Mouse (Mus musculus) embryonic facial prominence, embryonic 13.5 days (tissue): Measurements from ENCODE around the gene Cpeb1. TPM values are rescaled to one million over a fixed set of nuclear protein-coding genes. Genes with fewer than 3 reads are reported as not detected.

Experiments
- ATAC-seq: fragments of 200-750 bp; cut with Nextera tagmentation; 2 replicates; pipeline ENCODE4 v1.8.0; 2017; ENCODE audit warnings: low read depth; ENCODE audit not compliant: insufficient number of reproducible peaks, insufficient read depth, low FRiP score, low TSS enrichment
- H3K27ac ChIP-seq: fragments of 300-500 bp; sonication (generic); 2 replicates; pipeline ENCODE4 v1.5.1; 2015; ENCODE audit warnings: moderate library complexity, mild to moderate bottlenecking, inconsistent platforms
- H3K27me3 ChIP-seq: fragments of 300-500 bp; sonication (generic); 2 replicates; pipeline ENCODE4 v1.6.1; 2015; ENCODE audit warnings: mild to moderate bottlenecking, inconsistent platforms
- H3K36me3 ChIP-seq: fragments of 300-500 bp; sonication (generic); 2 replicates; pipeline ENCODE4 v1.6.1; 2015; ENCODE audit warnings: mild to moderate bottlenecking, inconsistent platforms
- H3K4me1 ChIP-seq: fragments of 300-500 bp; sonication (generic); 2 replicates; pipeline ENCODE4 v1.6.1; 2015; ENCODE audit warnings: inconsistent platforms
- H3K4me2 ChIP-seq: fragments of 300-500 bp; sonication (generic); 2 replicates; pipeline ENCODE4 v1.6.1; 2015; ENCODE audit warnings: moderate library complexity, mild to moderate bottlenecking, inconsistent platforms
- H3K4me3 ChIP-seq: fragments of 300-500 bp; sonication (generic); 2 replicates; pipeline ENCODE4 v1.5.1; 2015; ENCODE audit warnings: mild to moderate bottlenecking, inconsistent platforms
- H3K9ac ChIP-seq: fragments of 300-500 bp; sonication (generic); 2 replicates; pipeline ENCODE4 v1.6.1; 2015; ENCODE audit warnings: mild to moderate bottlenecking, inconsistent platforms
- H3K9me3 ChIP-seq: fragments of 300-500 bp; sonication (generic); 2 replicates; pipeline ENCODE4 v1.6.1; 2016; ENCODE audit warnings: inconsistent platforms
- WGBS: fragments of 180-500 bp; shearing (Covaris S2); methylation state at CpG from one replicate; pipeline ENCODE4 v1.1.7; 2015; ENCODE audit warnings: mixed read lengths; 5-methylcytosine and 5-hydroxymethylcytosine counted together
- polyA plus RNA-seq: library from polyadenylated mRNA; unstranded; fragments of >200 nt; fragmentation: Nextera tagmentation; extraction: Ambion mirVana; gene quantifications from 2 replicates; pipeline ENCODE4 v1.2.1, GENCODE M21; 2015

The Cpeb1 gene
- polyA plus RNA-seq, 1 experiment from 2014 or later = 0.77 TPM

- 56% methylated on average over 3 of the region's 3 CpGs for WGBS
- no peak for ATAC-seq
Measured at GRCm38 (mm10) chr7:81341563-81341962, 113.7 kb downstream of the Cpeb1 start.

GRCm38 (mm10) chr7:81339783-81340182 lies 115.5 kb downstream of the Cpeb1 start:
- WGBS = 90% methylated on average over 4 of the region's 4 CpGs
- Histone ChIP-seq H3K27me3 (no peaks in the 10 kb centered on the region), H3K9ac (no peak overlapping the region), H3K9me3 (no peaks in the 10 kb centered on the region), H3K4me2 (no peak overlapping the region), H3K4me1 (peaks cover 21% of the 10 kb centered on the region), H3K27ac (no peak overlapping the region), H3K4me3 (no peak overlapping the region), H3K36me3 (peaks cover 74% of the 10 kb centered on the region)
- ATAC-seq = no peak

More at GRCm38 (mm10) chr7:81341563-81341962, 113.7 kb downstream of the Cpeb1 start:
- Histone ChIP-seq H3K4me1 (peaks cover 21% of the 10 kb centered on the region), H3K9ac (no peak overlapping the region), H3K9me3 (no peaks in the 10 kb centered on the region), H3K36me3 (peaks cover 69% of the 10 kb centered on the region), H3K27ac (no peak overlapping the region), H3K27me3 (no peaks in the 10 kb centered on the region), H3K4me2 (no peak overlapping the region), H3K4me3 (no peak overlapping the region)

DNA sequence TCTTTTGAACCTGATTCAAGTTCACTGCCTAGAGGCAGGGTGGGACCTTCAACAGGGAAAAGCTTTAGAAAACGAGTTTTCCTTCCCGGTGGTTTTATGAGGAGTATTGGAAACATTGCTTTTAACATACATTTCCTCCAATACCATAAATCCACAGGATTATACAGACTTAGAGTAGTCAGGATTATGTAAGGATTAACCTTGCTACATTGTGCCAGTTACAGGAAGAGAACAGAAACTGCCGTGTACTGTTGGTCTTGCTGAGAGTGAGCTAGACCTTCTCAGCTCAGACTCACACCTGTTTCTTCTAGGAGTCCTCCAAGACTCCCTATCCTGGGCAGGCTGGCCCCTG lies 116.8 kb downstream of the Cpeb1 start:
- Histone ChIP-seq H3K4me1 (peaks cover 15% of the 10 kb centered on the region), H3K4me3 (no peak overlapping the region), H3K4me2 (no peak overlapping the region), H3K9ac (no peak overlapping the region), H3K27ac (no peak overlapping the region), H3K27me3 (no peaks in the 10 kb centered on the region), H3K9me3 (no peaks in the 10 kb centered on the region), H3K36me3 (peaks cover 71% of the 10 kb centered on the region)
- WGBS = 68% methylated on average over 3 of the region's 3 CpGs
- no peak for ATAC-seq

DNA sequence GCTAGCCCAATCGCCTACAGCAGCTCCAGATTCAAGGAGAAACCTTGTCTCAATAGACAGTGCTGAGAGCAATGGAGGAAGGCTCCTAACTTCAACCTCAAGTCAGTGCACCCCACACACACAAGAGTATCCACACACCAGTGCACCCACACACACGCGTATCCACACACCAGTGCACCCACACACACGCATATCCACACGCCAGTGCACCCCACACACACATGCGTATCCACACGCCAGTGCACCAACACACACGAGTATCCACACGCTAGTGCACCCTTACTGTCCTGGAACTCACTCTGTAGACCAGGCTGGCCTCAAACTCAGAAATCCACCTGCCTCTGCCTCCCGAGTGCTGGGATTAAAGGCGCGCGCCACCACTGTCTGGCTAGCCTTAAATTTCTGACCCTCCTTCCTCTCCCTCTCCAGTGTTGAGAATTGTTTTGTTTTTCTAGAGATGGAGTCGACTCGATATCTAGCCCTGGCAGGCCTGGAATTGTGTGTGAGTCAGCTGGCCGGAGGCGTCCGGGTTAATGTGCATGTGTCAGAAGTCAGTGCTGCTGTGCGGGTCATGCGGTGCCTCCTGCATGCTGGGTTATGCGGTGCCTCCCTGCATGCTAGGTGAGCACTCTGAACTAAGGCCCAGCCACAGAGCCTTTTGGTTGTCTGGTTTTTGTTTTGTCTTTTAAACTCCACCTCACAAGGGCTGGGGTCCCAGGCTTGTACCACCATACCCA lies 117.3 kb downstream of the Cpeb1 start:
- WGBS = 95% methylated on average over 21 of the region's 21 CpGs
- no peak overlapping the region for H3K4me3 ChIP-seq
- H3K36me3 ChIP-seq = peaks cover 71% of the 10 kb centered on the region
- no peak overlapping the region for H3K4me2 ChIP-seq
- ATAC-seq = no peak
- H3K9ac ChIP-seq = no peak overlapping the region
- no peaks in the 10 kb centered on the region for H3K9me3 ChIP-seq
- no peak overlapping the region for H3K27ac ChIP-seq
- peaks cover 10% of the 10 kb centered on the region for H3K4me1 ChIP-seq
- H3K27me3 ChIP-seq = no peaks in the 10 kb centered on the region

DNA sequence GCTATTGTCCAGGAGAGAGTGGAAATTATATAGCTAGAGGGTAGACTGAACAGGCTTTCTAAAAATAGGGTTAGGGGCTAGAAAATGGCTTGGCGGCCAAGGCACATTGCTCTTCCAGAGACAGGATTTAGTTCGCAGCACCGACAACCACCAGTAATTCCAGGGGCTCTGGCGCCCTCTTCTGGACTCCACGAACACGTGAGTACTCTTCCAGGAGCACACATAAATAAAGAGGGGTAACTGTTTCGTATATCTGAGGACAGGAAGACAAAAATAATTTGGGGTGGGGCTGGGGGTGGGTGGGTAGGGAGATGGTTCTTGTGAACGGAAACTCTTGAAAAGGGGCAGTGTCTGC lies 118.9 kb downstream of the Cpeb1 start:
- Histone ChIP-seq H3K27me3 (no peaks in the 10 kb centered on the region), H3K4me3 (no peak overlapping the region), H3K4me2 (no peak overlapping the region), H3K27ac (peak overlapping the region; percentile 64; the same call in 1 of the 2 replicates), H3K36me3 (peaks cover 63% of the 10 kb centered on the region), H3K4me1 (0 out of 2 replicates have a peak, but pooled peaks cover under 1% of the 10 kb centered on the region), H3K9me3 (no peaks in the 10 kb centered on the region), H3K9ac (no peak overlapping the region)
- 46% methylated on average over 8 of the region's 8 CpGs for WGBS
- no peak for ATAC-seq

GRCm38 (mm10) chr7:81335705-81336431 lies 119.4 kb downstream of the Cpeb1 start:
- H3K9ac ChIP-seq = no peak overlapping the region
- ATAC-seq = no peak
- no peaks in the 10 kb centered on the region for H3K27me3 ChIP-seq
- no peaks in the 10 kb centered on the region for H3K4me1 ChIP-seq
- H3K27ac ChIP-seq = peak overlapping the region; percentile 64; the same call in 1 of the 2 replicates
- H3K4me2 ChIP-seq = no peak overlapping the region
- no peak overlapping the region for H3K4me3 ChIP-seq
- WGBS = 74% methylated on average over 18 of the region's 18 CpGs
- peaks cover 58% of the 10 kb centered on the region for H3K36me3 ChIP-seq
- no peaks in the 10 kb centered on the region for H3K9me3 ChIP-seq

DNA sequence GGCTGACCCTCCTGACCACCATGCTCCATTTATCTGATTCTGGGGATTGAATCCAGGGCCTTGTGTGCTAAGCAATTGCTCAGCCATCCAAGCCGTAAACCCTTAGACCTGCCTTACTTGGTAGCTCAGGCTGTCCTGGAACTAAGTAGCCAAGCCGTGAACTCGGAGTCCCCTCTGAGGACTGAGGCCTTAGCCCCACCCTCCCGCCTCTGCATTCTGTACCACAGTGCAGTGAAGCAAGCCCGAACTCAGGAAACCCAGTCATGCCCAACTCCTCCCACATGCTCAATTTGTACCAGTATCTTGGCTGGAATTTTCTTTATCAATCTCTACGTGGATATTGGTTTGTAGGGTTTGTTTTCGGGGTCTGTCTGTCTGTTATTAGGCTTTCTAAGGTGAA lies 123.4 kb downstream of the Cpeb1 start:
- no peak overlapping the region for H3K9ac ChIP-seq
- WGBS = 81% methylated on average over 7 of the region's 7 CpGs
- no peak overlapping the region for H3K4me2 ChIP-seq
- no peaks in the 10 kb centered on the region for H3K9me3 ChIP-seq
- no peak for ATAC-seq
- H3K27me3 ChIP-seq = no peaks in the 10 kb centered on the region
- no peaks in the 10 kb centered on the region for H3K4me1 ChIP-seq
- peaks cover 43% of the 10 kb centered on the region for H3K36me3 ChIP-seq
- no peak overlapping the region for H3K4me3 ChIP-seq
- no peak overlapping the region for H3K27ac ChIP-seq

DNA sequence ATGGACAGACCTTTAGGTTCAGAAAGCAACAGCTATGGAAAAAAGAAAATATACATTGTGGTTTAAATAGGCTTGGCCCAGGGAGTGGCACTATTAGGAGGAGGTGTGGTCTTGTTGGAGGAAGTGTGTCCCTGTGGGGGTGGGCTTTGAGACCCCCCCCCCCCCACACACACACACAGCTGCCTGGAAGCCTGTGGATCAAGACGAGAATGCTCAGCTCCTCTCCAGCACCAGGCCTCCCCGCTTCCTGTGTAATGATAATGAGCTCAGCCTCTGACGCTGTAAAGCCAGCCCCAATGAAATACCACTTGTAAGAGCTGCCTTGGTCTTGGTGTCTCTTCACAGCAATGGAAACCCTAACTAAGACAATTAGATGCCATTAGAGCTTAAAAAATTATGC lies 124.5 kb downstream of the Cpeb1 start:
- WGBS = 18% methylated on average over 3 of the region's 3 CpGs
- Histone ChIP-seq H3K27me3 (no peaks in the 10 kb centered on the region), H3K4me2 (no peak overlapping the region), H3K4me3 (no peak overlapping the region), H3K9me3 (no peaks in the 10 kb centered on the region), H3K9ac (no peak overlapping the region), H3K27ac (no peak overlapping the region), H3K36me3 (peaks cover 37% of the 10 kb centered on the region), H3K4me1 (no peaks in the 10 kb centered on the region)
- ATAC-seq = no peak

- no peaks in the 10 kb centered on the region for H3K9me3 ChIP-seq
- H3K4me3 ChIP-seq = no peak overlapping the region
- H3K9ac ChIP-seq = no peak overlapping the region
- no peak overlapping the region for H3K27ac ChIP-seq
- no peaks in the 10 kb centered on the region for H3K27me3 ChIP-seq
- peaks cover 27% of the 10 kb centered on the region for H3K36me3 ChIP-seq
- 83% methylated on average over 10 of the region's 10 CpGs for WGBS
- no peaks in the 10 kb centered on the region for H3K4me1 ChIP-seq
- ATAC-seq = no peak
- no peak overlapping the region for H3K4me2 ChIP-seq
Measured at GRCm38 (mm10) chr7:81327661-81328060, 127.6 kb downstream of the Cpeb1 start.

DNA sequence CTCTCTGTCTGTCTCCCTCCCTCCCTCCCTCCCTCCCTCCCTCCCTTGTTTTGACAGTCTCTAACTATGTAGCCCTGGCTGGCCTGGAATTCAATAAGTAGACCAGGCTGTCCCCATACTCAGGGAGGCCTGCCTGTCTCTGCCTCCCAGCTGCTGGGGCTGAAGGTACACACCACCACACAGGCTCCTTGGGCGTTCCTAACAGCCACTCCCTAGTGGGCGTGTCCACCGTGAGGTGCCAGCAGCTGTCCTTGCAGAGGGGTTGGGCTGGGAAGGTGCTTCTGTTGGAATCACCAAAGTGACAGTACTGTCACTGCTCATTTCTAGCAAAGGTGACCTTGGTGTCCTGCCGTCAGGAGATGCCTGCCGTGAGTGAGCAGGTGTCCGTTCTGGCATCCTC lies 128.4 kb downstream of the Cpeb1 start:
- no peak for ATAC-seq
- Histone ChIP-seq H3K9ac (no peak overlapping the region), H3K4me1 (no peaks in the 10 kb centered on the region), H3K4me2 (no peak overlapping the region), H3K36me3 (peaks cover 22% of the 10 kb centered on the region), H3K4me3 (no peak overlapping the region), H3K9me3 (no peaks in the 10 kb centered on the region), H3K27ac (no peak overlapping the region), H3K27me3 (no peaks in the 10 kb centered on the region)
- WGBS = 85% methylated on average over 6 of the region's 6 CpGs

GRCm38 (mm10) chr7:81326043-81326442 lies 129.2 kb downstream of the Cpeb1 start:
- Histone ChIP-seq H3K27ac (no peak overlapping the region), H3K9me3 (no peaks in the 10 kb centered on the region), H3K9ac (no peak overlapping the region), H3K4me1 (peaks cover under 1% of the 10 kb centered on the region; the same call in 1 of the 2 replicates), H3K36me3 (peaks cover 22% of the 10 kb centered on the region), H3K4me3 (no peak overlapping the region), H3K27me3 (no peaks in the 10 kb centered on the region), H3K4me2 (no peak overlapping the region)
- ATAC-seq = no peak
- WGBS = 89% methylated on average over 12 of the region's 12 CpGs

GRCm38 (mm10) chr7:81321776-81322175 lies 133.5 kb downstream of the Cpeb1 start:
- no peak for ATAC-seq
- peaks cover under 1% of the 10 kb centered on the region; the same call in 1 of the 2 replicates for H3K36me3 ChIP-seq
- no peak overlapping the region for H3K4me3 ChIP-seq
- no peak overlapping the region for H3K27ac ChIP-seq
- H3K9ac ChIP-seq = no peak overlapping the region
- peaks cover 4% of the 10 kb centered on the region; the same call in 1 of the 2 replicates for H3K4me1 ChIP-seq
- H3K9me3 ChIP-seq = no peaks in the 10 kb centered on the region
- WGBS = 77% methylated on average over 5 of the region's 5 CpGs
- no peak overlapping the region for H3K4me2 ChIP-seq
- no peaks in the 10 kb centered on the region for H3K27me3 ChIP-seq
